Mouse (Mus musculus): Measurements from ENCODE around the gene M1ap.
A peak's percentile ranks its signal among the peaks of the same experiment; 100 is the strongest.

DNA sequence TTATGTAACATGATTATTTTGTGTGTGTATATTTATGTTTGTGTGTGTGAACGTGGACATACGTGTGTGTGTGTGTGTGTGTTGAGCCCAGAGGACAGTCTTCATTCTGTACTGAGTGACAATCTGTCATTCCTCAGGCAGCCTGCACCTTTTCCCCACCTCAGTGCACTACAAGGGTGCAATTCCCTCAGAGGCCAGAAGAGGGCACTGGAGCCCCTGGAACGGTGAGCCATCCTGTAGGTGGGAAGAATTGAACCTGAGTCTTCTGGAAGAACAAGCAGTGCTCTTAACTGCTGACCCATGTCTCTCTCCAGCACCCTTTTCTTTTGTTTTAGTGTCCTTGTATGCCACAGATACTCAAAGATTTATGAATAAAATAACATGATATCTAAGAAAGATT is 30.8 kb upstream of the M1ap start:
- TF ChIP-seq CTCF (conservative IDR thresholded peaks at IDR 0.05 in 1 of 2, IDR thresholded peaks at IDR 0.05 in 1 of 2; ENCODE audit: low read depth in 2 of 2, low read length in 2 of 2) (peak; percentile 88 to 94), SIN3A (IDR thresholded peaks at IDR 0.05; ENCODE audit: low read length) (no peak), POLR2A (IDR thresholded peaks at IDR 0.05; ENCODE audit: low read depth, low read length) (no peak), IRF4 (IDR thresholded peaks at IDR 0.05; ENCODE audit: low read depth, low read length) (no peak), MAX (IDR thresholded peaks at IDR 0.05; ENCODE audit: low read length) (no peak)

All from CH12.LX (cell line).